Mouse (Mus musculus) induced T-regulatory cell, adult 2 months (primary cell): Measurements from ENCODE around the gene 4931428L18Rik.
A peak's percentile ranks its signal among the peaks of the same experiment; 100 is the strongest.
"Not testable (repeated sequence)": the region's sequence is repeated elsewhere in the genome, so short reads cannot be mapped to it uniquely, and the experiment has no call there.

Source experiments
- DNase-seq: peaks from one replicate; pipeline ENCODE4 v3.0.0-alpha.2; 2012; ENCODE audit warnings: low read depth

The 4931428L18Rik gene

GRCm38 (mm10) chr1:31058861-31059351 is 163.6 kb downstream of the 4931428L18Rik start:
- no peak for DNase-seq

- DNase-seq: no peak
Measured at GRCm38 (mm10) chr1:31058196-31058595, 164.3 kb downstream of the 4931428L18Rik start.

GRCm38 (mm10) chr1:31051370-31051921 is 171.0 kb downstream of the 4931428L18Rik start:
- DNase-seq: no peak

GRCm38 (mm10) chr1:31049954-31050652 is 172.4 kb downstream of the 4931428L18Rik start:
- no peak for DNase-seq

GRCm38 (mm10) chr1:31043208-31043607 is 179.3 kb downstream of the 4931428L18Rik start:
- DNase-seq: no peak

- no peak for DNase-seq
Measured at GRCm38 (mm10) chr1:31042793-31043192, 179.7 kb downstream of the 4931428L18Rik start.

GRCm38 (mm10) chr1:31033851-31034534 is 188.5 kb downstream of the 4931428L18Rik start:
- no peak for DNase-seq

- DNase-seq: no peak
Measured at GRCm38 (mm10) chr1:31032351-31032750, 190.1 kb downstream of the 4931428L18Rik start.

GRCm38 (mm10) chr1:31023173-31023572 is 199.3 kb downstream of the 4931428L18Rik start:
- DNase-seq: no peak

GRCm38 (mm10) chr1:31019283-31019682 is 203.2 kb downstream of the 4931428L18Rik start:
- DNase-seq: no peak

GRCm38 (mm10) chr1:31017377-31017776 is 205.1 kb downstream of the 4931428L18Rik start:
- DNase-seq: no peak

- no peak for DNase-seq
Measured at GRCm38 (mm10) chr1:31016068-31016467, 206.4 kb downstream of the 4931428L18Rik start.

GRCm38 (mm10) chr1:31015261-31015660 is 207.2 kb downstream of the 4931428L18Rik start:
- DNase-seq: no peak

GRCm38 (mm10) chr1:30977868-30978267 is 244.6 kb downstream of the 4931428L18Rik start, which contains the start of gene AC153137.1:
Gene AC153137.1, minus strand, starts transcription at chr1:30977968.
- DNase-seq: not testable (repeated sequence)

- DNase-seq: not testable (repeated sequence)
Measured at GRCm38 (mm10) chr1:30977239-30977638, 245.2 kb downstream of the 4931428L18Rik start.

GRCm38 (mm10) chr1:30951795-30952194 is 270.7 kb downstream of the 4931428L18Rik start:
- DNase-seq: no peak

- no peak for DNase-seq
Measured at GRCm38 (mm10) chr1:30950456-30950835, 272.0 kb downstream of the 4931428L18Rik start.

GRCm38 (mm10) chr1:30949710-30950455 is 272.6 kb downstream of the 4931428L18Rik start:
- DNase-seq: peak; percentile 97

GRCm38 (mm10) chr1:30948950-30949639 is 273.4 kb downstream of the 4931428L18Rik start:
- peak; percentile 71 for DNase-seq

GRCm38 (mm10) chr1:30948361-30948949 is 274.0 kb downstream of the 4931428L18Rik start:
- peak; percentile 66 for DNase-seq
